ENCODE assay signal across 10 mouse cellular contexts in the genomic region with DNA sequence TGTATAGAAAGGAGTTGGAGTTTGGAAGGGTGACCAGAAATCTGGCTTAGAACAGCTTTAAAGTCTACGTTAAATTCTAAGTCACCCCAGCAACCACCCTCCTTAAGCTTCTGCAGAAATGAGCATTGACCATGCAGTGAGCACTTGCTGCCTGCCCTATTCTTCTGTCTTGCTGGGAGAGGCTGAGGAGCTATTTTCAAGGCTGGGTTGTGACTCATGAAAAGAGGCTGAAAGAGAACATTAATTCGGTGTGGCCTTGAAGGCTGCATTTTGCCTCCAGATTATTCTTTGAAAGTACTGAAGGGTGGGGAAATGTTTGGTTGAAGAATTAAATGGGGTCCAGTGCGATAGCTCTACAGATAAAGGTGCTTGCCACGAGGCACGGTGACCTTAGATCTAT. TPM values are rescaled to one million over a fixed set of nuclear protein-coding genes. Genes with fewer than 3 reads are reported as not detected.
"Had no signal": no experiment of that assay in that cellular context is flagged by ENCODE, and none has a peak within 500 bp of the region (broad histone marks: within the 10 kb centered on the region; RNA-seq: fewer than 3 reads in every experiment).

No protein-coding gene starts in this region.

- DNase-seq: lung, adult 2 months; lung, postnatal 14 days; lung, postnatal 36 days; right cerebral cortex, postnatal 14 days; thymus, adult 2 months; thymus, postnatal 25 days; thymus, postnatal 4 days had no signal

RNA-seq across cellular contexts. Expression of a gene that starts 28.5 kb away (rescaled TPM):
- total RNA-seq: megakaryocyte progenitor cell, adult 5-6 weeks; monocyte, adult 5-6 weeks; neutrophil, adult 5-6 weeks had no signal
